Mouse (Mus musculus): ENCODE data around the gene 2610021A01Rik. TPM values are rescaled to one million over a fixed set of nuclear protein-coding genes. Genes with fewer than 3 reads are reported as not detected.
"Not testable (repeated sequence)": the region's sequence is repeated elsewhere in the genome, so short reads cannot be mapped to it uniquely, and the experiment has no call there.

Gene 2610021A01Rik
- polyA plus RNA-seq, 1 experiment, result 6.7 TPM

GRCm38 (mm10) chr7:41632409-41633220 lies 33.6 kb downstream of the 2610021A01Rik start, which contains the start of gene Zfp788:
Gene Zfp788, plus strand, starts transcription at chr7:41633203.
- peak within 1 kb of the TSS; percentile 79 for H3K4me3 ChIP-seq (ENCODE audit: insufficient read depth, low read length)
- peak within 1 kb of the TSS; percentile 80 for H3K27ac ChIP-seq (ENCODE audit: insufficient read depth, low read depth, low read length)
- H3K4me1 ChIP-seq (ENCODE audit: control insufficient read depth, insufficient read depth, low read length), result peaks cover 10% of the 10 kb centered on the region
- TF ChIP-seq POLR2A (IDR thresholded peaks at IDR 0.05; ENCODE audit: borderline replicate concordance, low read depth, low read length), result no peak

GRCm38 (mm10) chr7:41633221-41633984 lies 34.4 kb downstream of the 2610021A01Rik start:
- Histone ChIP-seq H3K4me3 (ENCODE audit: insufficient read depth, low read length) (peak overlapping the region; percentile 79), H3K4me1 (ENCODE audit: control insufficient read depth, insufficient read depth, low read length) (peaks cover 10% of the 10 kb centered on the region), H3K27ac (ENCODE audit: insufficient read depth, low read depth, low read length) (peak overlapping the region; percentile 80)
- TF ChIP-seq CTCF (IDR thresholded peaks at IDR 0.05; ENCODE audit: low read depth, low read length), result no peak
- TF ChIP-seq POLR2A (IDR thresholded peaks at IDR 0.05; ENCODE audit: borderline replicate concordance, low read depth, low read length), result no peak

GRCm38 (mm10) chr7:41674326-41674725 lies 75.3 kb downstream of the 2610021A01Rik start:
- H3K4me1 ChIP-seq (ENCODE audit: control insufficient read depth, insufficient read depth, low read length); H3K4me3 ChIP-seq (ENCODE audit: insufficient read depth, low read length); H3K27ac ChIP-seq (ENCODE audit: insufficient read depth, low read depth, low read length): not testable (repeated sequence)

Other genes with a start within 250 kb of the 2610021A01Rik start
- gene AI987944, start 205.9 kb upstream of the 2610021A01Rik start, polyA plus RNA-seq (2012; ENCODE audit: insufficient read depth, insufficient read length, missing spikeins), result 21.5 and 21.9 TPM in 2 replicates
- gene Vmn2r57, start 150.5 kb upstream of the 2610021A01Rik start, polyA plus RNA-seq (2012; ENCODE audit: insufficient read depth, insufficient read length, missing spikeins), result not detected in 2 replicates
- 0.16 TPM in 1 of 2 replicates, not detected in the other for gene Gm20449, start 99.8 kb upstream of the 2610021A01Rik start, polyA plus RNA-seq (2012; ENCODE audit: insufficient read depth, insufficient read length, missing spikeins)
- 8.9 and 14.2 TPM in 2 replicates for gene AW146154, start 99.3 kb upstream of the 2610021A01Rik start, polyA plus RNA-seq (2012; ENCODE audit: insufficient read depth, insufficient read length, missing spikeins)
- gene Gm6871, start 25.6 kb upstream of the 2610021A01Rik start, polyA plus RNA-seq (2012; ENCODE audit: insufficient read depth, insufficient read length, missing spikeins), result not detected in 2 replicates
- gene Zfp788, start 34.0 kb downstream of the 2610021A01Rik start, polyA plus RNA-seq (2012; ENCODE audit: insufficient read depth, insufficient read length, missing spikeins), result 12.2 and 15.5 TPM in 2 replicates

Data from bone marrow macrophage, adult 2 months (primary cell).